9 mouse cellular contexts compared by ENCODE assay signal in the genomic region with DNA sequence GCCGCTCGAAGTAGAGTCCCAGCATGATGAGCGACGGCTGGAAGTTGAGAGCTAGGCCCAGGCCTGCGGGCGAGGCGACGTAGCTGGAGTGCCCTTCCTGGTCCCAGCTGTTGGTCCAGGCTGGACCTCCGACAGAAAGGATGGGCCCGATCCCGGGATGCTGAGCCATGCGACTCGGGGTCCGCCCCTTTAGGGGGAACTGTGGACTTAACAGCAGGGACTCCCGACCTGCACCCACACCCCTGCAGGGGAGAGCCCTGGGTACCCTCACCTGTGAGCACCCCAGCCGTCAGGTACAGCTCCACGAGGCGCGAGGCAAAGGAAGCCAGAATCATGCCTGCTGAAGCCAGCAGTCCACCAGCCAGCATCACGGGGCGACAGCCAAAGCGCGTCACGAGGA. TPM values are rescaled to one million over a fixed set of nuclear protein-coding genes. Genes with fewer than 3 reads are reported as not detected.
DNase-seq lines count a peak whose midpoint lies in the region; ATAC-seq and TF ChIP-seq lines count a peak whose summit lies in the region.
"Had no signal": no experiment of that assay in that cellular context is flagged by ENCODE, and none has a peak within 500 bp of the region (broad histone marks: within the 10 kb centered on the region; RNA-seq: fewer than 3 reads in every experiment).

No protein-coding gene starts in this region.

- TF ChIP-seq CTCF in kidney, adult 2 months (conservative IDR thresholded peaks at IDR 0.05; ENCODE audit: insufficient read depth, insufficient read length, low read depth, low read length): no peak
- no peak for TF ChIP-seq CTCF in intestine, postnatal 0 days (IDR thresholded peaks at IDR 0.05; ENCODE audit: low read depth)

- 31% methylated on average over 24 of the region's 24 CpGs for WGBS in kidney, embryonic 16.5 days
- 39% methylated on average over 24 of the region's 24 CpGs for WGBS in kidney, adult 2 months
- 35% methylated on average over 24 of the region's 24 CpGs for WGBS in forebrain, embryonic 10.5 days
- 31% methylated on average over 24 of the region's 24 CpGs for WGBS in intestine, postnatal 0 days
- WGBS in neural tube, embryonic 13.5 days: 29% methylated on average over 24 of the region's 24 CpGs

- DNase-seq in kidney, adult 2 months: no peak
- no peak for DNase-seq in forebrain, embryonic 10.5 days (ENCODE audit: extremely low spot score, low spot score)
- DNase-seq in frontal cortex, postnatal 25 days (ENCODE audit: low spot score in 2 of 2): no peak
- no peak for DNase-seq in gastrocnemius, postnatal 4 days (ENCODE audit: low spot score in 2 of 2)
- no peak for DNase-seq in lung, postnatal 4 days

- H3K27me3 ChIP-seq in kidney, embryonic 16.5 days (ENCODE audit: insufficient read depth, low read length): peaks cover 34% of the 10 kb centered on the region
- no peaks in the 10 kb centered on the region for H3K27me3 ChIP-seq in kidney, adult 2 months (replicated peaks; ENCODE audit: control insufficient read depth, insufficient read depth, low read length)
- H3K27me3 ChIP-seq in forebrain, embryonic 10.5 days (ENCODE audit: poor library complexity, severe bottlenecking): peaks cover 71% of the 10 kb centered on the region
- H3K27me3 ChIP-seq in intestine, postnatal 0 days (replicated peaks; ENCODE audit: control insufficient read depth, insufficient read depth, low read length): peaks cover 10% of the 10 kb centered on the region
- peaks cover 58% of the 10 kb centered on the region for H3K27me3 ChIP-seq in neural tube, embryonic 13.5 days

- no peak for ATAC-seq in kidney, embryonic 16.5 days (ENCODE audit: low FRiP score, low TSS enrichment)
- no peak for ATAC-seq in intestine, postnatal 0 days
- ATAC-seq in neural tube, embryonic 13.5 days (ENCODE audit: low read depth): no peak; the same call in 1 of the 2 replicates

- peak overlapping the region; percentile 80 for H3K4me2 ChIP-seq in kidney, embryonic 16.5 days (replicated peaks; ENCODE audit: low read depth, low read length)
- H3K4me2 ChIP-seq in intestine, postnatal 0 days (replicated peaks; ENCODE audit: low read depth): peak overlapping the region; percentile 65
- peak overlapping the region; percentile 69 for H3K4me2 ChIP-seq in neural tube, embryonic 13.5 days

- peak overlapping the region; percentile 47 for H3K4me3 ChIP-seq in kidney, embryonic 16.5 days (ENCODE audit: low read length)
- H3K4me3 ChIP-seq in kidney, adult 2 months (ENCODE audit: insufficient read depth, low read depth, low read length): no peak overlapping the region
- peak overlapping the region; percentile 51 for H3K4me3 ChIP-seq in forebrain, embryonic 10.5 days
- H3K4me3 ChIP-seq in intestine, postnatal 0 days (ENCODE audit: low read depth, low read length): peak overlapping the region; percentile 27
- H3K4me3 ChIP-seq in neural tube, embryonic 13.5 days: peak overlapping the region; percentile 37

- H3K27ac ChIP-seq in kidney, embryonic 16.5 days (ENCODE audit: low read length): no peak overlapping the region
- H3K27ac ChIP-seq in kidney, adult 2 months (ENCODE audit: insufficient read depth, low read depth, low read length): no peak overlapping the region
- H3K27ac ChIP-seq in forebrain, embryonic 10.5 days: peak overlapping the region; percentile 80
- no peak overlapping the region for H3K27ac ChIP-seq in intestine, postnatal 0 days (ENCODE audit: low read depth, low read length)
- no peak overlapping the region for H3K27ac ChIP-seq in neural tube, embryonic 13.5 days (replicated peaks)

- H3K9me3 ChIP-seq in kidney, embryonic 16.5 days (ENCODE audit: low read length): no peaks in the 10 kb centered on the region
- H3K9me3 ChIP-seq in forebrain, embryonic 10.5 days: no peaks in the 10 kb centered on the region
- no peaks in the 10 kb centered on the region for H3K9me3 ChIP-seq in intestine, postnatal 0 days (ENCODE audit: control insufficient read depth)
- H3K9me3 ChIP-seq in neural tube, embryonic 13.5 days: no peaks in the 10 kb centered on the region

- H3K9ac ChIP-seq in kidney, embryonic 16.5 days (replicated peaks; ENCODE audit: low read length): peak overlapping the region; percentile 69
- no peak overlapping the region for H3K9ac ChIP-seq in intestine, postnatal 0 days (ENCODE audit: low read depth, low read length)
- peak overlapping the region; percentile 73 for H3K9ac ChIP-seq in neural tube, embryonic 13.5 days

- no peak for TF ChIP-seq POLR2A in kidney, adult 2 months (IDR thresholded peaks at IDR 0.05; ENCODE audit: low read depth, low read length)

- H3K36me3 ChIP-seq in kidney, embryonic 16.5 days (ENCODE audit: insufficient read depth, low read length): peaks cover 9% of the 10 kb centered on the region; the same call in 1 of the 2 replicates
- no peaks in the 10 kb centered on the region for H3K36me3 ChIP-seq in kidney, adult 2 months (ENCODE audit: control insufficient read depth, insufficient read depth, low read length)
- H3K36me3 ChIP-seq in forebrain, embryonic 10.5 days (replicated peaks): peaks cover 21% of the 10 kb centered on the region
- peaks cover 17% of the 10 kb centered on the region for H3K36me3 ChIP-seq in intestine, postnatal 0 days (ENCODE audit: control insufficient read depth, insufficient read depth)
- peaks cover 23% of the 10 kb centered on the region for H3K36me3 ChIP-seq in neural tube, embryonic 13.5 days

- peaks cover 13% of the 10 kb centered on the region for H3K4me1 ChIP-seq in kidney, embryonic 16.5 days (ENCODE audit: insufficient read depth, low read length)
- 0 out of 2 replicates have a peak, but pooled peaks cover 4% of the 10 kb centered on the region for H3K4me1 ChIP-seq in kidney, adult 2 months (ENCODE audit: control insufficient read depth, insufficient read depth, low read length)
- peaks cover 20% of the 10 kb centered on the region for H3K4me1 ChIP-seq in forebrain, embryonic 10.5 days
- 0 out of 2 replicates have a peak, but pooled peaks cover 5% of the 10 kb centered on the region for H3K4me1 ChIP-seq in intestine, postnatal 0 days (replicated peaks; ENCODE audit: control insufficient read depth, insufficient read depth, low read length)
- H3K4me1 ChIP-seq in neural tube, embryonic 13.5 days (replicated peaks): peaks cover 12% of the 10 kb centered on the region

RNA-seq across cellular contexts. Expression of a gene that starts 2.0 kb away (rescaled TPM):
- 0.24 and 0.30 TPM in 2 replicates for polyA plus RNA-seq in kidney, embryonic 16.5 days (2015; fragmentation: Nextera tagmentation; extraction: Ambion mirVana)
- polyA plus RNA-seq in kidney, adult 2 months (2012; rRNA removed): 0.23 and 0.49 TPM in 2 replicates
- polyA plus RNA-seq in forebrain, embryonic 10.5 days (2016; fragmentation: Nextera tagmentation; extraction: Ambion mirVana): 0.15 TPM in 1 of 2 replicates, not detected in the other
- 0.12 TPM in 1 of 2 replicates, not detected in the other for polyA plus RNA-seq in intestine, postnatal 0 days (2015; fragmentation: Nextera tagmentation; extraction: Ambion mirVana)
- 0.43 and 0.50 TPM in 2 replicates for polyA plus RNA-seq in neural tube, embryonic 13.5 days (2015; fragmentation: Nextera tagmentation; extraction: Ambion mirVana)
- total RNA-seq in gastrocnemius, postnatal 4 days (2021): under 1 TPM; 0.29 to 0.36 TPM
- total RNA-seq: granulocyte monocyte progenitor cell, adult 5-6 weeks had no signal

RNA-seq across cellular contexts. Expression of a gene that starts 23.4 kb away (rescaled TPM):
- 0.55 and 0.72 TPM in 2 replicates for polyA plus RNA-seq in kidney, embryonic 16.5 days (2015; fragmentation: Nextera tagmentation; extraction: Ambion mirVana)
- 0.04 and 0.11 TPM in 2 replicates for polyA plus RNA-seq in kidney, adult 2 months (2012; rRNA removed)
- polyA plus RNA-seq in forebrain, embryonic 10.5 days (2016; fragmentation: Nextera tagmentation; extraction: Ambion mirVana): 0.14 and 0.52 TPM in 2 replicates
- 0.14 and 0.30 TPM in 2 replicates for polyA plus RNA-seq in intestine, postnatal 0 days (2015; fragmentation: Nextera tagmentation; extraction: Ambion mirVana)
- 1.7 and 2.0 TPM in 2 replicates for polyA plus RNA-seq in neural tube, embryonic 13.5 days (2015; fragmentation: Nextera tagmentation; extraction: Ambion mirVana)
- total RNA-seq in gastrocnemius, postnatal 4 days (2021): 1 to 10 TPM; 1.2 TPM

RNA-seq across cellular contexts. Expression of a gene that starts 23.6 kb away (rescaled TPM):
- 56.9 and 57.8 TPM in 2 replicates for polyA plus RNA-seq in kidney, embryonic 16.5 days (2015; fragmentation: Nextera tagmentation; extraction: Ambion mirVana)
- 29.8 and 31.4 TPM in 2 replicates for polyA plus RNA-seq in kidney, adult 2 months (2012; rRNA removed)
- 47.8 and 50.5 TPM in 2 replicates for polyA plus RNA-seq in forebrain, embryonic 10.5 days (2016; fragmentation: Nextera tagmentation; extraction: Ambion mirVana)
- polyA plus RNA-seq in intestine, postnatal 0 days (2015; fragmentation: Nextera tagmentation; extraction: Ambion mirVana): 21.9 and 24.6 TPM in 2 replicates
- 75.0 and 88.0 TPM in 2 replicates for polyA plus RNA-seq in neural tube, embryonic 13.5 days (2015; fragmentation: Nextera tagmentation; extraction: Ambion mirVana)
- 10 to 100 TPM; 21.9 to 24.2 TPM for total RNA-seq in gastrocnemius, postnatal 4 days (2021)

RNA-seq across cellular contexts. Expression of a gene that starts 32.8 kb away (rescaled TPM):
- 12.5 and 17.7 TPM in 2 replicates for polyA plus RNA-seq in kidney, embryonic 16.5 days (2015; fragmentation: Nextera tagmentation; extraction: Ambion mirVana)
- polyA plus RNA-seq in kidney, adult 2 months (2012; rRNA removed): 113 and 170 TPM in 2 replicates
- polyA plus RNA-seq in forebrain, embryonic 10.5 days (2016; fragmentation: Nextera tagmentation; extraction: Ambion mirVana): 1.6 and 2.2 TPM in 2 replicates
- 19.3 and 21.3 TPM in 2 replicates for polyA plus RNA-seq in intestine, postnatal 0 days (2015; fragmentation: Nextera tagmentation; extraction: Ambion mirVana)
- 2.7 TPM in 2 replicates for polyA plus RNA-seq in neural tube, embryonic 13.5 days (2015; fragmentation: Nextera tagmentation; extraction: Ambion mirVana)
- 1 to 10 TPM; 5.0 to 9.0 TPM for total RNA-seq in gastrocnemius, postnatal 4 days (2021)
- total RNA-seq: granulocyte monocyte progenitor cell, adult 5-6 weeks had no signal
